ENCODE assay signal across 27 mouse cellular contexts in the genomic region with DNA sequence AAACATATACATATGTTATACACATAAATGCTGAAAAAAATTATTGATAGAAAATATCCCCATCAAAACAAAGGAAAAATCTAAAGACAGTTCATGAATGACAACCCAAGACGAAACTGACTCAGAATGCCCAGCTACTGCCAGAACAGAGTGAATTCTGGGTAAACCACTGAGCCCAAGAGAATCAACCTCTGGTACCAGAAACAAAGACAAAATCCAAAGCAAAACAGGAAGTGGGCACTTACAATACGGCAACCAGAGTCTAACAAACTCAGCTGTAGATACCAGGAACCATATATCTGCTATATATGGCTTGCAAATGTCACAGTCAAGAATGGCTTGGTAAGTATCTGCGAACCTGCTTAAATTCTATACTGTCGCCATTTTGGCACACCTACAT. TPM values are rescaled to one million over a fixed set of nuclear protein-coding genes. Genes with fewer than 3 reads are reported as not detected.
DNase-seq lines count a peak whose midpoint lies in the region; ATAC-seq and TF ChIP-seq lines count a peak whose summit lies in the region.
"Had no signal": no experiment of that assay in that cellular context is flagged by ENCODE, and none has a peak within 500 bp of the region (broad histone marks: within the 10 kb centered on the region; RNA-seq: fewer than 3 reads in every experiment).

No protein-coding gene starts in this region.

- no peak for TF ChIP-seq CTCF in lung, postnatal 0 days (IDR thresholded peaks at IDR 0.05)

- no peaks in the 10 kb centered on the region for H3K27me3 ChIP-seq in lung, postnatal 0 days (replicated peaks; ENCODE audit: insufficient read depth, low read length)
- no peaks in the 10 kb centered on the region for H3K27me3 ChIP-seq in splenic B cell, adult 2 months (ENCODE audit: control insufficient read depth, insufficient read depth, low read length, poor library complexity, severe bottlenecking)
- H3K27me3 ChIP-seq: embryonic facial prominence, embryonic 13.5 days; heart, embryonic 15.5 days; hindbrain, embryonic 12.5 days had no signal

- DNase-seq in lung, postnatal 25 days (ENCODE audit: low spot score): peak; percentile 35
- no peak for DNase-seq in lung, postnatal 0 days (ENCODE audit: low spot score)
- DNase-seq in CD4-positive helper T cell, adult 2 months (ENCODE audit: low read depth, low spot score): peak; percentile 80
- DNase-seq in splenic B cell, adult 2 months (ENCODE audit: low read depth, low spot score): peak; percentile 71
- no peak for DNase-seq in urinary bladder, postnatal 14 days (ENCODE audit: low spot score)
- DNase-seq in right cerebral cortex, postnatal 14 days: no peak
- no peak for DNase-seq in adrenal gland, postnatal 25 days
- DNase-seq: adrenal gland, adult 8-10 months; cerebellum, adult 11-12 months; cerebellum, postnatal 36 days; gastrocnemius, adult 2 months; heart, adult 2 months; kidney, postnatal 10 days; left cerebral cortex, postnatal 4 days; lung, adult 18-20 months; midbrain, embryonic 14.5 days had no signal

- no peak for ATAC-seq in lung, postnatal 0 days
- peak; percentile 74 for ATAC-seq in common myeloid progenitor, adult 5-6 weeks (replicated peaks; ENCODE audit: low read depth, poor library complexity, severe bottlenecking)
- ATAC-seq: forebrain, embryonic 16.5 days; intestine, embryonic 16.5 days had no signal

- H3K9ac ChIP-seq in lung, postnatal 0 days (replicated peaks; ENCODE audit: low read depth): no peak overlapping the region
- H3K9ac ChIP-seq: embryonic facial prominence, embryonic 13.5 days; heart, embryonic 15.5 days; hindbrain, embryonic 12.5 days had no signal

- H3K4me1 ChIP-seq in lung, postnatal 0 days (ENCODE audit: insufficient read depth, low read depth, low read length): no peaks in the 10 kb centered on the region

- H3K9me3 ChIP-seq in lung, postnatal 0 days (ENCODE audit: low read length): peaks cover 8% of the 10 kb centered on the region; the same call in 1 of the 2 replicates

- no peak overlapping the region for H3K27ac ChIP-seq in lung, postnatal 0 days (ENCODE audit: low read length)
- H3K27ac ChIP-seq: embryonic facial prominence, embryonic 13.5 days; gastrocnemius, adult 2 months; heart, adult 2 months; heart, embryonic 15.5 days; hindbrain, embryonic 12.5 days; layer of hippocampus, adult 2 months had no signal

- H3K36me3 ChIP-seq in lung, postnatal 0 days (ENCODE audit: insufficient read depth, low read length): no peaks in the 10 kb centered on the region
- no peaks in the 10 kb centered on the region for H3K36me3 ChIP-seq in splenic B cell, adult 2 months (ENCODE audit: control insufficient read depth, insufficient read depth, low read length, poor library complexity, severe bottlenecking)

- no peak for TF ChIP-seq EP300 in lung, postnatal 0 days (IDR thresholded peaks at IDR 0.05)

- WGBS in lung, postnatal 0 days: 81% methylated on average over 4 of the region's 4 CpGs

- H3K4me2 ChIP-seq in lung, postnatal 0 days (replicated peaks; ENCODE audit: low read depth, low read length): no peak overlapping the region
- H3K4me2 ChIP-seq: embryonic facial prominence, embryonic 13.5 days; heart, embryonic 15.5 days; hindbrain, embryonic 12.5 days had no signal

- no peak overlapping the region for H3K4me3 ChIP-seq in lung, postnatal 0 days (ENCODE audit: low read depth, low read length)
- H3K4me3 ChIP-seq: embryonic facial prominence, embryonic 13.5 days; gastrocnemius, adult 2 months; heart, adult 2 months; heart, embryonic 15.5 days; hindbrain, embryonic 12.5 days; layer of hippocampus, adult 2 months; myocyte had no signal

RNA-seq across cellular contexts. Expression of a gene that starts 5.6 kb away (rescaled TPM):
- 0.43 and 0.51 TPM in 2 replicates for polyA plus RNA-seq in lung, postnatal 0 days (2015; fragmentation: Nextera tagmentation; extraction: Ambion mirVana)
- total RNA-seq in common myeloid progenitor, adult 5-6 weeks (2017): 0.41 and 1.8 TPM in 2 replicates
- total RNA-seq in adrenal gland, postnatal 25 days (2021): 0.62 and 1.0 TPM in 2 replicates
- total RNA-seq: MEL had no signal
- polyA plus RNA-seq: myocyte had no signal

RNA-seq across cellular contexts. Expression of a gene that starts 8.2 kb away (rescaled TPM):
- 4.2 and 4.7 TPM in 2 replicates for polyA plus RNA-seq in lung, postnatal 0 days (2015; fragmentation: Nextera tagmentation; extraction: Ambion mirVana)
- 1.9 and 2.3 TPM in 2 replicates for total RNA-seq in common myeloid progenitor, adult 5-6 weeks (2017)
- total RNA-seq in adrenal gland, postnatal 25 days (2021): 5.5 and 5.6 TPM in 2 replicates

RNA-seq across cellular contexts. Expression of a gene that starts 14.8 kb away (rescaled TPM):
- 0.10 and 0.17 TPM in 2 replicates for polyA plus RNA-seq in lung, postnatal 0 days (2015; fragmentation: Nextera tagmentation; extraction: Ambion mirVana)
- not detected in 2 replicates for total RNA-seq in common myeloid progenitor, adult 5-6 weeks (2017)
- not detected in 2 replicates for total RNA-seq in adrenal gland, postnatal 25 days (2021)
- total RNA-seq: adrenal gland, adult 8-10 months; gastrocnemius, adult 2 months; layer of hippocampus, adult 2 months; left cerebral cortex, adult 18-20 months; left cerebral cortex, postnatal 4 days; liver, adult 2 months; MEL had no signal
- polyA plus RNA-seq: embryonic facial prominence, embryonic 13.5 days; forebrain, embryonic 16.5 days; hindbrain, embryonic 12.5 days; intestine, embryonic 16.5 days; liver, adult 2 months; midbrain, embryonic 14.5 days; myocyte had no signal

RNA-seq across cellular contexts. Expression of a gene that starts 51.7 kb away (rescaled TPM):
- 1.9 and 2.0 TPM in 2 replicates for polyA plus RNA-seq in lung, postnatal 0 days (2015; fragmentation: Nextera tagmentation; extraction: Ambion mirVana)
- total RNA-seq in common myeloid progenitor, adult 5-6 weeks (2017): not detected in 2 replicates
- total RNA-seq in adrenal gland, postnatal 25 days (2021): 4.7 and 6.3 TPM in 2 replicates
- total RNA-seq: MEL had no signal

Comparison
In these comparisons a context has a peak if more than half of its experiments do, and no peak if none do; other contexts are left out.
1. DNase-seq: peak in lung, postnatal 25 days (single experiment), CD4-positive helper T cell, adult 2 months (single experiment) and splenic B cell, adult 2 months (single experiment); none in lung, postnatal 0 days (single experiment), urinary bladder, postnatal 14 days (single experiment), right cerebral cortex, postnatal 14 days (single experiment) and adrenal gland, postnatal 25 days (single experiment).